Mouse (Mus musculus) kidney, adult 9 months (tissue): ENCODE measurements around the gene Gba.
A peak's percentile ranks its signal among the peaks of the same experiment; 100 is the strongest.
"Not testable (repeated sequence)": the region's sequence is repeated elsewhere in the genome, so short reads cannot be mapped to it uniquely, and the experiment has no call there.

Experiments used
- DNase-seq: peaks from one replicate; pipeline ENCODE4 v3.0.0; 2022

The Gba gene

GRCm38 (mm10) chr3:89216407-89216806, 13.7 kb downstream of the Gba start:
- not testable (repeated sequence) for DNase-seq

DNA sequence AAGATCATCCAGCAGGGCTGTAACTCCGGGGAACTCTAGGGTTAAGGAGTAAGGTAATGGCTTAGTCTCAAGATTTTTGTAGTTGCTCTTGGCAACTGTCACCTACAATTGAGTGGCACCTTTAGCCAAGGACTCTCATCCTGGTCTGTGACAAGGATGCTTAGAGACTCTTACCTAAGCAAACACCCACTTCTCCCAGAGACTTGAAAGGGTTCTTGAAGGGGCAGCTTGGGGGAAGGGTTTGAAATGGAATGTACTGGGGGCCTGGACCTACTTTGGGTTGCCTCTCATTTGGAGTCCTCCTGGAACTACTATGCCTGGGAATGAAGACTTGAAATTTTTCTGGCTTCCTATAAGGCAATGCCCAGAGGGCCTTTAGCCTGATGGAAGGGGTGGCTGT, 15.5 kb downstream of the Gba start:
- DNase-seq = no peak

DNA sequence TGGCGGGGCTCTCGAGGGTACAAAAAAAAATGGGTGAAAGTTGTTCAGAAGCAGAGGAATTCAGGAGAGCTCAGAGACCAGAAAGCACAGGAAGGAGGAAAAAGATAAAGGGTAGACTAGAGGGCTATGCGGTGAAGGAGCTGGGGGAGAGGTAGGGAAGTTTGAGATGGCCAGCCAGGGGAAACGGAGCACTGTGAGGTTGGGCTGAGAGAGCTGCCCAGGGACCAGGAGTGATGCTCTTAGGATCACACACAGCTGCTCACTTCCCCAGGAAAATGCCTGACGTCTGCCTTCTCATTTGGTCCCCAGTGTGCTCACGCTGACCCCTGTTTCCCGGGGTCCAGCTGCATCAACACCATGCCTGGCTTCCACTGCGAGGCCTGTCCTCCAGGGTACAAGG, 16.8 kb downstream of the Gba start:
- no peak for DNase-seq

DNA sequence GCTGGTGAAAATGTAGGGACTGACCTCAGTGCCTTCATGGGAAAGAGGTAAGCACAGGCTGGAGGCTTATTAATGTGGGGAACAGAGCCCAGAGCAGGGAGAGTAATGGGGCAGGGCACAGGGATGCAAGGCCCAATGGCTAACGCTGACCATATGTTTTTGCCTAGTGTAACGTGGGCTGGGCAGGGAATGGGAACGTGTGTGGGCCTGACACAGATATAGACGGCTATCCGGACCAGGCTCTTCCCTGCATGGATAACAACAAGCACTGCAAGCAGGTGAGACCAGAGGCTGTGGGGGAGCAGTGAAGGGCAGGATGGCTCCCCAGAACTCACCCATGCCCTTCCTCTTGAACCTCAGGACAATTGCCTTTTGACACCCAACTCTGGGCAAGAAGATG, 18.4 kb downstream of the Gba start:
- DNase-seq = no peak

DNA sequence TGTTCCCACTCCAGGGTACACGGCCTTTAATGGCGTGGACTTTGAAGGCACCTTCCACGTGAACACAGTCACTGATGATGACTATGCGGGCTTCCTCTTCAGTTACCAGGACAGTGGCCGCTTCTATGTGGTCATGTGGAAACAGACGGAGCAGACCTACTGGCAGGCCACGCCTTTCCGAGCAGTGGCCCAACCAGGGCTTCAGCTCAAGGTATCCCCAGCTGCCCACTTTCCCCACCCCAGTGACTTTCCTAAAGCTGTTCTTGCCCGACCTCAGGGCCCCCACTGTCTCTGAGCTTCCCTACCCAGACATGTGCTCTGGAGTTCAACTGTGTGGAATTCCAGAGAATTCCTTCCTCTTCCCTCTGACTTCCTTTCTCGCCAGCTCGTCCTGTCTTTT, 22.1 kb downstream of the Gba start:
- DNase-seq = no peak

- DNase-seq = no peak
Observed at GRCm38 (mm10) chr3:89225321-89225815, 22.6 kb downstream of the Gba start.

DNA sequence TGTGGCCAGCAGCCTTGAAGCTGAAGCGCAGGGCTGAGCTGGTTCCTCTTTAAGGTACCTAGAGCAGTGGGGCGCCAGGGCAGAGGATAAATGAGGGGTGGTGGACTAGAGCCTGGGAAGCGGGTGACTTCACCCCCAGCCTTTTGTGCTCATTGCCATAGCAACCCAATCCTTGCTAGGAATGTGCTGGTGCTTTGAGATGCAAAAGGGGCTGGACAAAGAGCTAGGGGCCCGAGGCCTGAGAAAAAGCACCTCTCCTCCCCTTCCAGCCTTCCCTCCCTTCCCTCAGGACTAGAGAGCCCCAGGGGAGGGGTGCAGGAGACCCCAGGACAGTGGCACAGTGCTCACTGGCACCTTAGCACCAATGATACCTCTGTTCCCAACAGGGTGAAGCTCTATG, 23.2 kb downstream of the Gba start:
- no peak for DNase-seq

DNA sequence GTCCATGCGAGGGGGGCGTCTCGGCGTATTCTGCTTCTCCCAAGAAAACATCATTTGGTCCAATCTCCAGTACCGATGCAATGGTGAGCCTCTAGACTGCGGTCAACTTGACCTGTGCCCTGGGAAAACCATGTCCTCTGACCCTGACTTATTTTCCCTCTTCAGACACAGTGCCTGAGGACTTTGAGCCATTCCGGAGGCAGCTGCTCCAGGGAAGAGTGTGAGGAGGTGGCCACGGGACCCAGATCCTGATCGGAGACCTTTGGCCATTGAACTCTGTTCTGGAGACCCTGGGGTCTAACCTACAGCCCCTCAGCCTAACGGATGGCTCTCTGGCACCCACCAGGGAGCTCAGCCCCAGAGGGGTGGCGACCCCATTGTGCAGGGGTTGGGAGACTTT, 23.6 kb downstream of the Gba start:
- no peak for DNase-seq

DNA sequence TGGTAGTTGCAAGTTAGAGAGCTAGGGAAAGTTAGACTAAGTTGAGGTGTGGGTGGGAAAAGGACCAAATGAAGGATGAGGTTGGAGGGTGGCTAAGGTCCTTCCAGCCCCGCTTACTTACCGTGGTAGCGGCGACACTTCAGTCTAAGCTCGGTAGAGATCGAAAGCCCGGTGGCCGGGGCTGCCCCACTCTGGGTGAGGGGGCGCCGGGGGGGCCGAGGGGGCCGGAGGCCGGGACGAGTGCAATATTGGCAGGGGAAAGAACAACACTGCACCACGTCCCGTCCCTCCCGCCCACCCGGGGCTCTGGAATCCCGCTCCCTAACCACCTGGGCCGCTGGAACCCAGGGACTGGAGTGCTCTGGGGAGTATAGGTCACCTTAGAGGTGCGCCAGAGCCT, 24.2 kb downstream of the Gba start, which contains the start of gene Mtx1:
TSS of gene Mtx1 (minus strand) at position 189 of the 400 bp plus-strand sequence.
- DNase-seq = no peak

- DNase-seq = peak; percentile 87
Observed at GRCm38 (mm10) chr3:89227307-89228179, 24.8 kb downstream of the Gba start.

- DNase-seq = peak; percentile 96
Observed at GRCm38 (mm10) chr3:89228180-89228549, 25.4 kb downstream of the Gba start.

- no peak for DNase-seq
Observed at GRCm38 (mm10) chr3:89228836-89229235, 26.1 kb downstream of the Gba start, which contains the start of gene Muc1. Gene Muc1 (plus strand): TSS chr3:89229057.

DNA sequence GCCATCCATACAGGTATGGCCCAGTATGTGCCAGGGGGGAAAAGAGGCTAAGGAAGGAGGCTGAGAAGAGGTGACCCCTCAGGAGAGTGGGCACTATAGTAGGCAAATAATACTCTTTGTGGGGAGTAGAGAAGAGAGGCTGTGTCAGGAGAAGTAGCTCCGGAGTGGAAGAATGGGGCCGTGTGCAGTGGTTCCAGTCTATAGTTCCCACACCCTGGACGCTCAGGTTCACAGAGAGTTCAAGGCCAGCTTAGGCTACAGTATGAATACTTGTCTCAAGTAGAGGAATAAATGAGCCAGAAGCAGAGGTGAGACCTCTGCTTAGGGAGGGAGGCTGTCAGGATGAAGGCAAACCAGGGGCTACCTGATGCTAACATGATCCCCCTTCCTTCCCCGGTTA, 26.5 kb downstream of the Gba start:
- no peak for DNase-seq

DNA sequence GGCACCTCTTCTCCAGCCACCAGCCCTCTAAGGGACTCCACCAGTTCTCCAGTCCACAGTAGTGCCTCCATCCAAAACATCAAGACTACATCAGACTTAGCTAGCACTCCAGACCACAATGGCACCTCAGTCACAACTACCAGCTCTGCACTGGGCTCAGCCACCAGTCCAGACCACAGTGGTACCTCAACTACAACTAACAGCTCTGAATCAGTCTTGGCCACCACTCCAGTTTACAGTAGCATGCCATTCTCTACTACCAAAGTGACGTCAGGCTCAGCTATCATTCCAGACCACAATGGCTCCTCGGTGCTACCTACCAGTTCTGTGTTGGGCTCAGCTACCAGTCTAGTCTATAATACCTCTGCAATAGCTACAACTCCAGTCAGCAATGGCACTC, 27.8 kb downstream of the Gba start:
- DNase-seq = no peak

DNA sequence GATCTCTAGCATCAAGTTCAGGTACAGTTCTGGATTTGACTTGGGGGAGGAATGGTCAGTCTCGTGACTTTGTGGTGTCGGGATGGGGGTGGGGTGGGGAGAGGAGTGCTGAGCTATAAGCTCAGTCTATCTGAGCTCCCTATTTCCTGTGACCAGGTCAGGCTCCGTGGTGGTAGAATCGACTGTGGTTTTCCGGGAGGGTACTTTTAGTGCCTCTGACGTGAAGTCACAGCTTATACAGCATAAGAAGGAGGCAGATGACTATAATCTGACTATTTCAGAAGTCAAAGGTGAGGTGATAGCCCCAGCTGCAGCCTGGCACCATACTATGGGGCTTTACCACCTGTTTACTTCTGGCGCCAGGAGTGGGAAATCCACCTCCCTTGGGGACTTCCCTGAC, 28.6 kb downstream of the Gba start:
- DNase-seq = no peak

DNA sequence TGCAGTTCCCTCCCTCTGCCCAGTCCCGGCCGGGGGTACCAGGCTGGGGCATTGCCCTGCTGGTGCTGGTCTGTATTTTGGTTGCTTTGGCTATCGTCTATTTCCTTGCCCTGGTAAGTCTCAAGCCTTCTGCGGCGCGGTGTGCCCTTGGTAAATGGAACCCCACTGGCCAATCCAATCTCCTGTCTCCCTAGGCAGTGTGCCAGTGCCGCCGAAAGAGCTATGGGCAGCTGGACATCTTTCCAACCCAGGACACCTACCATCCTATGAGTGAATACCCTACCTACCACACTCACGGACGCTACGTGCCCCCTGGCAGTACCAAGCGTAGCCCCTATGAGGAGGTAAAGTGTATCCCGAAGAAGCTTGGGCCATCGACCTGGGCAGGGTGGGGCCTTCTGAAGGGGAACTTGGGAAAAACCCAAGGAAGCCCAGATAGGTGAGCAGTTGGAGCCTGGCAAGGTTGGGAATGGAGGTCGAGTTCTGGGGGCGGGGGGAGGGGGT, 29.1 kb downstream of the Gba start:
- DNase-seq = no peak

- DNase-seq = no peak
Observed at GRCm38 (mm10) chr3:89232614-89233013, 29.9 kb downstream of the Gba start.

GRCm38 (mm10) chr3:89233562-89234110, 30.9 kb downstream of the Gba start:
- no peak for DNase-seq

GRCm38 (mm10) chr3:89236516-89236915, 33.8 kb downstream of the Gba start:
- no peak for DNase-seq

DNA sequence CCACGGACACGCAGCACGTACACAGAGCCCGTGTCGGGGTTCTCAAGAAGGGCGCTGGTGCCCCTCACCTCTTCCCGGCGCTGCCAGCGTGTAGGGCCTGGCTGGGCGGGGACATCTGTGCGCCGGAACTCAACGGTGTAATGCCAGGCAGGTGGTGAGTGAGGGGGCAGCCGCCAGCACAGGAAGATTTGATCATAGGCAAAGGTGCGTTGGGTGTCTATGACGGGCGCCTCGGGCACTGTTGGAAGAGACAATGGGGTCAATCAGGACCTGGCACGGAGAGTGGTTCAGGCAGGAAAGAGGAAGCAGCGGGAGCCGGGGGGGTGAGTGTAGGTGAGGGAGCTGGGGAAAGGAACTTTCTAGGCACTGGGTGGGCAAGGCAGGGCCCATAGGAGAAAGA, 35.0 kb downstream of the Gba start:
- DNase-seq = no peak

DNA sequence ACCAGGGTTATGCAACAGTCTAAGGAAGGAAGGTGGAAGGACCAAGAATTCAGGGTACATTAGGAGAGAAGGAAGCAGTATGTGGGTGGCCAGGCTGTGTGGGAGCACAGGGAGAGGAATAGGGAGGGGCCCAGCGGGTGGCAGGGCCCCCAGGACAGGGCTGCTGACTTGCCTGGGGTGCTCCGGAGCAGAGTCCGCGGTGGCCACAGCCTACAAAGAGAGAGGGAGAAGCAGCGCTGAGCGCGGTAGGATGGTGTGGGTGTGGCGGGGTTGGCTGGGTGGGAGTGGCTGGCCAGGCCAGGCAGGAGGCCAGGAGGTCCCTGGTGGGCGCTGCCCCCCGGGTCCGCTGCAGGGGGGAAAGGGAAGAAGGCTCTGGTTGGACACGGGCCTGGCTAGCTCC, 35.8 kb downstream of the Gba start:
- no peak for DNase-seq

DNA sequence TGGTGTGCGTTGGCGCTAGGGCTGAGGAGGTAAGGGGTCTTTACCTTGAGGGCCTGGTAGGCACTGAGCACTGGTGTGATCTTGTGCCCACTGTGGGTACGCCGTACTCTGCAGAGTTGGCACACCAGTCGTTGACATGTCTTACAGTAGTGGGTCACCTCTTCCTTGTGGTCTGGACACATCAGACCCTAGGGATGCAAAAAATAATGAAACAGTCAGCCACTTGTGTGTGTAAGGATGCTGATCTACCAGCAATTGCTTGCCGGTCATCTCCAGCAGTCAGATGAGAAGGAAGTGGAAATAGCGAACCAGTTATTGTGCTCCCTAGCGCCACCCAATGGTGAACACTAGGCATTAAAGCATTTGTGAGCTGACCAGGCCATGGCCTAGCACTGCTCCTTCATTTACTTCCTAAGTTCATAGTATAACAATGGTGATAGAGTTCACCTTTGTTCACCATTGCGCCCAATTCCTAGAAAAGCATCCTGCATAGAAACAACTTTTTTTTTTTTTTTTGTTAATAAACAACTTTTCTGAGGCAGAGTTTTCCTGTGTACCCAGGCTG, 39.7 kb downstream of the Gba start:
- DNase-seq = peak; percentile 79

DNA sequence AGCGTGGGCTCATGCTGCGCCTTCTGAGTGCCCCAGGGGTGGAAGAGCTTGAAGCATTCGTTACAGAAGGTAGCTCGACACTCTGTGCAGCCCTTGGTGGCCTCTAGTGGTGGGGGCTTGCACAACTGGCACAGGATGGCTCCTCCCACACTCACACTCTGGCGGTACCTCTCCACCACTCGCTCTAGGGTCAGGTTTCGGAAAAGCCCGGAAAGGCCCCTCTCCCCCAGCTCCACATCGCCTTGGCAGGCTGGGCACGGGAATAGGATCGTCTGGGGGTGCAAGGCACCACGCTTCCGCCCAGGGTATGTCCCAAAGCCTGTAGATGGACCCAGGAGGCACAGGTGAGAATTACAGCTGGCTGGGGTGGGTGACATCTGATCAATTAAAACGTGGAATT, 40.9 kb downstream of the Gba start:
- peak; percentile 66 for DNase-seq
